9 mouse cellular contexts compared by ENCODE assay signal in genomic region chr11:24306101-24306500, GRCm38 (mm10).
DNase-seq lines count a peak whose midpoint lies in the region; ATAC-seq and TF ChIP-seq lines count a peak whose summit lies in the region.
"Had no signal": no experiment of that assay in that cellular context is flagged by ENCODE, and none has a peak within 500 bp of the region (broad histone marks: within the 10 kb centered on the region; RNA-seq: fewer than 3 reads in every experiment).

No protein-coding gene starts in this region.

- ATAC-seq in lung, embryonic 14.5 days (ENCODE audit: insufficient read depth) = peak; percentile 33; the same call in 1 of the 2 replicates
- ATAC-seq in forebrain, embryonic 13.5 days = no peak
- ATAC-seq in intestine, embryonic 16.5 days = no peak
- ATAC-seq in neural tube, embryonic 12.5 days (ENCODE audit: low FRiP score, low read depth) = no peak

- peaks cover 7% of the 10 kb centered on the region; the same call in 1 of the 2 replicates for H3K4me1 ChIP-seq in lung, embryonic 14.5 days (ENCODE audit: insufficient read depth)
- H3K4me1 ChIP-seq in forebrain, embryonic 13.5 days = peaks cover 32% of the 10 kb centered on the region
- peaks cover 20% of the 10 kb centered on the region for H3K4me1 ChIP-seq in intestine, embryonic 16.5 days (ENCODE audit: control insufficient read depth, insufficient read depth, low read length)
- peaks cover 38% of the 10 kb centered on the region for H3K4me1 ChIP-seq in neural tube, embryonic 12.5 days

- H3K4me2 ChIP-seq in lung, embryonic 14.5 days = peak overlapping the region; percentile 75
- peak overlapping the region; percentile 59; the same call in 1 of the 2 replicates for H3K4me2 ChIP-seq in forebrain, embryonic 13.5 days
- H3K4me2 ChIP-seq in intestine, embryonic 16.5 days (ENCODE audit: low read depth, low read length) = peak overlapping the region; percentile 65
- peak overlapping the region; percentile 61 for H3K4me2 ChIP-seq in neural tube, embryonic 12.5 days (replicated peaks)

- no peaks in the 10 kb centered on the region for H3K36me3 ChIP-seq in lung, embryonic 14.5 days (ENCODE audit: insufficient read depth)
- H3K36me3 ChIP-seq in forebrain, embryonic 13.5 days (ENCODE audit: poor library complexity, severe bottlenecking) = no peaks in the 10 kb centered on the region
- no peaks in the 10 kb centered on the region for H3K36me3 ChIP-seq in intestine, embryonic 16.5 days (ENCODE audit: control insufficient read depth, insufficient read depth, low read length)
- H3K36me3 ChIP-seq in neural tube, embryonic 12.5 days = no peaks in the 10 kb centered on the region

- 59% methylated on average over 2 of the region's 2 CpGs for WGBS in lung, embryonic 14.5 days
- 88% methylated on average over 2 of the region's 2 CpGs for WGBS in forebrain, embryonic 13.5 days
- WGBS in intestine, embryonic 16.5 days = 86% methylated on average over 2 of the region's 2 CpGs
- WGBS in neural tube, embryonic 12.5 days = 77% methylated on average over 2 of the region's 2 CpGs

- TF ChIP-seq CTCF in lung, embryonic 14.5 days (IDR thresholded peaks at IDR 0.05; ENCODE audit: low read depth) = no peak

- H3K27me3 ChIP-seq in lung, embryonic 14.5 days (ENCODE audit: insufficient read depth, low read length) = no peaks in the 10 kb centered on the region
- H3K27me3 ChIP-seq in forebrain, embryonic 13.5 days = peaks cover 12% of the 10 kb centered on the region; the same call in 1 of the 2 replicates
- no peaks in the 10 kb centered on the region for H3K27me3 ChIP-seq in intestine, embryonic 16.5 days (replicated peaks; ENCODE audit: control insufficient read depth, insufficient read depth, low read length)
- H3K27me3 ChIP-seq in neural tube, embryonic 12.5 days (replicated peaks) = no peaks in the 10 kb centered on the region

- H3K27ac ChIP-seq in lung, embryonic 14.5 days (ENCODE audit: low read depth) = no peak overlapping the region
- H3K27ac ChIP-seq in forebrain, embryonic 13.5 days = no peak overlapping the region
- H3K27ac ChIP-seq in intestine, embryonic 16.5 days (ENCODE audit: low read length) = no peak overlapping the region
- H3K27ac ChIP-seq in neural tube, embryonic 12.5 days = no peak overlapping the region
- H3K27ac ChIP-seq: left cerebral cortex, adult 2 months had no signal

- H3K9me3 ChIP-seq in lung, embryonic 14.5 days (ENCODE audit: low read depth, low read length) = no peaks in the 10 kb centered on the region
- H3K9me3 ChIP-seq in forebrain, embryonic 13.5 days (replicated peaks) = peaks cover 5% of the 10 kb centered on the region; the same call in 1 of the 2 replicates
- no peaks in the 10 kb centered on the region for H3K9me3 ChIP-seq in intestine, embryonic 16.5 days (ENCODE audit: control insufficient read depth, low read length)
- peaks cover 4% of the 10 kb centered on the region; the same call in 1 of the 2 replicates for H3K9me3 ChIP-seq in neural tube, embryonic 12.5 days

- no peak for DNase-seq in lung, embryonic 14.5 days
- no peak for DNase-seq in lung, postnatal 14 days
- no peak for DNase-seq in cerebellum, adult 11 months
- no peak for DNase-seq in B cell, adult 2 months
- DNase-seq: heart, postnatal 36 days had no signal

- H3K4me3 ChIP-seq in lung, embryonic 14.5 days (ENCODE audit: low read depth, low read length) = no peak overlapping the region
- H3K4me3 ChIP-seq in forebrain, embryonic 13.5 days = no peak overlapping the region
- peak overlapping the region; percentile 47; the same call in 1 of the 2 replicates for H3K4me3 ChIP-seq in intestine, embryonic 16.5 days (ENCODE audit: low read length)
- no peak overlapping the region for H3K4me3 ChIP-seq in neural tube, embryonic 12.5 days
- H3K4me3 ChIP-seq: left cerebral cortex, adult 2 months had no signal

- no peak overlapping the region for H3K9ac ChIP-seq in lung, embryonic 14.5 days
- no peak overlapping the region; the same call in 1 of the 2 replicates for H3K9ac ChIP-seq in forebrain, embryonic 13.5 days
- no peak overlapping the region for H3K9ac ChIP-seq in intestine, embryonic 16.5 days (ENCODE audit: low read depth, low read length)
- H3K9ac ChIP-seq in neural tube, embryonic 12.5 days = no peak overlapping the region
